Mouse (Mus musculus) liver, embryonic 16.5 days (tissue): ENCODE measurements around the gene Rnaseh2c. TPM values are rescaled to one million over a fixed set of nuclear protein-coding genes. Genes with fewer than 3 reads are reported as not detected.

Experiments
- ATAC-seq: fragments of 200-750 bp; cut with Nextera tagmentation; 2 replicates; pipeline ENCODE4 v1.8.0; 2017; ENCODE audit warnings: low read depth, mild to moderate bottlenecking, moderate number of reproducible peaks, moderate library complexity
- H3K27ac ChIP-seq: fragments of 300-500 bp; sonication (generic); 2 replicates; pipeline ENCODE4 v1.5.1; 2014; ENCODE audit warnings: mild to moderate bottlenecking, low read length
- H3K27me3 ChIP-seq: fragments of 300-500 bp; sonication (generic); 2 replicates; pipeline ENCODE4 v1.6.1; 2014; ENCODE audit warnings: low read depth, low read length, mixed read lengths; ENCODE audit not compliant: control insufficient read depth, insufficient read depth
- H3K36me3 ChIP-seq: fragments of 300-500 bp; sonication (generic); 2 replicates; pipeline ENCODE4 v1.6.1; 2014; ENCODE audit warnings: mild to moderate bottlenecking; ENCODE audit not compliant: control insufficient read depth, insufficient read depth
- H3K4me1 ChIP-seq: fragments of 300-500 bp; sonication (generic); 2 replicates; pipeline ENCODE4 v1.6.1; 2014; ENCODE audit warnings: low read depth, low read length, mixed read lengths; ENCODE audit not compliant: control insufficient read depth
- H3K4me2 ChIP-seq: fragments of 300-500 bp; sonication (generic); 2 replicates; pipeline ENCODE4 v1.6.1; 2014; ENCODE audit warnings: low read depth, low read length, mixed read lengths
- H3K4me3 ChIP-seq: fragments of 300-500 bp; sonication (generic); 2 replicates; pipeline ENCODE4 v1.5.1; 2014; ENCODE audit warnings: low read depth, mild to moderate bottlenecking, low read length
- H3K9ac ChIP-seq: fragments of 300-500 bp; sonication (generic); 2 replicates; pipeline ENCODE4 v1.6.1; 2014; ENCODE audit warnings: low read depth, low read length
- H3K9me3 ChIP-seq: fragments of 300-500 bp; sonication (generic); replicated peaks from 2 replicates; pipeline ENCODE4 v1.6.1; 2016; ENCODE audit warnings: low read length; ENCODE audit not compliant: control insufficient read depth
- WGBS: fragments of 180-500 bp; shearing (Covaris S2); extraction: QIAGEN DNeasy Blood & Tissue Kit; methylation state at CpG from one replicate; pipeline ENCODE4 v1.1.7; 2014; ENCODE audit not compliant: insufficient replicate concordance; 5-methylcytosine and 5-hydroxymethylcytosine counted together
- polyA plus RNA-seq: library from polyadenylated mRNA; unstranded; fragments of >200 nt; fragmentation: Nextera tagmentation; extraction: Ambion mirVana; gene quantifications from 2 replicates; pipeline ENCODE4 v1.2.1, GENCODE M21; 2015

The Rnaseh2c gene
- polyA plus RNA-seq, 1 experiment from 2014 or later: 92.2 TPM

- H3K4me1 ChIP-seq: peaks cover 29% of the 10 kb centered on the region
- WGBS: under 1% methylated on average over 103 of the region's 109 CpGs
- H3K27me3 ChIP-seq: no peaks in the 10 kb centered on the region
- H3K4me3 ChIP-seq: peak within 1 kb of the TSS; percentile 92
- peak within 1 kb of the TSS; percentile 96 for H3K4me2 ChIP-seq
- H3K36me3 ChIP-seq: peaks cover 25% of the 10 kb centered on the region
- H3K9me3 ChIP-seq: no peaks in the 10 kb centered on the region
- H3K9ac ChIP-seq: peak within 1 kb of the TSS; percentile 94
- peak; percentile 87 for ATAC-seq
- peak within 1 kb of the TSS; percentile 87 for H3K27ac ChIP-seq
Measured at GRCm38 (mm10) chr19:5637069-5638047, 35.7 kb downstream of the Rnaseh2c start, which contains the start of gene Rela. TSS of gene Rela (plus strand) at chr19:5637483.

GRCm38 (mm10) chr19:5638416-5639005 lies 36.8 kb downstream of the Rnaseh2c start:
- peaks cover 33% of the 10 kb centered on the region for H3K36me3 ChIP-seq
- WGBS: 84% methylated on average over 18 of the region's 18 CpGs

GRCm38 (mm10) chr19:5640339-5640738 lies 38.7 kb downstream of the Rnaseh2c start:
- no peak overlapping the region for H3K27ac ChIP-seq
- no peak overlapping the region for H3K4me3 ChIP-seq
- H3K4me1 ChIP-seq: peaks cover 29% of the 10 kb centered on the region
- no peak overlapping the region for H3K9ac ChIP-seq
- no peak for ATAC-seq
- 76% methylated on average over 9 of the region's 9 CpGs for WGBS
- H3K9me3 ChIP-seq: no peaks in the 10 kb centered on the region
- H3K27me3 ChIP-seq: no peaks in the 10 kb centered on the region
- peaks cover 38% of the 10 kb centered on the region for H3K36me3 ChIP-seq
- H3K4me2 ChIP-seq: no peak overlapping the region

More at GRCm38 (mm10) chr19:5638416-5639005, 36.8 kb downstream of the Rnaseh2c start:
- Histone ChIP-seq H3K27ac (peak overlapping the region; percentile 87), H3K4me1 (peaks cover 29% of the 10 kb centered on the region), H3K4me3 (peak overlapping the region; percentile 92), H3K4me2 (peak overlapping the region; percentile 96), H3K27me3 (no peaks in the 10 kb centered on the region), H3K9me3 (no peaks in the 10 kb centered on the region), H3K9ac (peak overlapping the region; percentile 94)
- ATAC-seq: no peak

GRCm38 (mm10) chr19:5641021-5641420 lies 39.3 kb downstream of the Rnaseh2c start:
- Histone ChIP-seq H3K9ac (no peak overlapping the region), H3K27me3 (no peaks in the 10 kb centered on the region), H3K4me2 (no peak overlapping the region), H3K9me3 (no peaks in the 10 kb centered on the region), H3K27ac (no peak overlapping the region), H3K4me3 (no peak overlapping the region), H3K36me3 (peaks cover 45% of the 10 kb centered on the region), H3K4me1 (peaks cover 26% of the 10 kb centered on the region)
- WGBS: 89% methylated on average over 17 of the region's 17 CpGs
- ATAC-seq: no peak

- Histone ChIP-seq H3K27me3 (no peaks in the 10 kb centered on the region), H3K9me3 (no peaks in the 10 kb centered on the region), H3K36me3 (peaks cover 49% of the 10 kb centered on the region), H3K4me3 (no peak overlapping the region), H3K4me2 (no peak overlapping the region), H3K9ac (no peak overlapping the region), H3K4me1 (peaks cover 20% of the 10 kb centered on the region), H3K27ac (no peak overlapping the region)
- no peak for ATAC-seq
- WGBS: 81% methylated on average over 8 of the region's 8 CpGs
Measured at GRCm38 (mm10) chr19:5641641-5642040, 40.0 kb downstream of the Rnaseh2c start.

GRCm38 (mm10) chr19:5645280-5645679 lies 43.6 kb downstream of the Rnaseh2c start:
- Histone ChIP-seq H3K4me2 (no peak overlapping the region), H3K27ac (no peak overlapping the region), H3K36me3 (peaks cover 48% of the 10 kb centered on the region), H3K4me1 (peaks cover 16% of the 10 kb centered on the region), H3K27me3 (no peaks in the 10 kb centered on the region), H3K4me3 (no peak overlapping the region), H3K9me3 (no peaks in the 10 kb centered on the region), H3K9ac (no peak overlapping the region)
- no peak for ATAC-seq
- WGBS: 84% methylated on average over 9 of the region's 9 CpGs

- no peaks in the 10 kb centered on the region for H3K27me3 ChIP-seq
- 78% methylated on average over 8 of the region's 8 CpGs for WGBS
- no peaks in the 10 kb centered on the region for H3K9me3 ChIP-seq
- peaks cover 44% of the 10 kb centered on the region for H3K36me3 ChIP-seq
- no peak for ATAC-seq
- H3K4me3 ChIP-seq: no peak overlapping the region
- H3K27ac ChIP-seq: no peak overlapping the region
- H3K4me2 ChIP-seq: no peak overlapping the region
- no peak overlapping the region for H3K9ac ChIP-seq
- peaks cover 22% of the 10 kb centered on the region for H3K4me1 ChIP-seq
Measured at GRCm38 (mm10) chr19:5646731-5647330, 45.2 kb downstream of the Rnaseh2c start.

GRCm38 (mm10) chr19:5647791-5648190 lies 46.1 kb downstream of the Rnaseh2c start:
- no peak for ATAC-seq
- no peak overlapping the region for H3K4me3 ChIP-seq
- no peaks in the 10 kb centered on the region for H3K9me3 ChIP-seq
- H3K27me3 ChIP-seq: no peaks in the 10 kb centered on the region
- H3K27ac ChIP-seq: peak overlapping the region; percentile 66; the same call in 1 of the 2 replicates
- WGBS: 76% methylated on average over 6 of the region's 6 CpGs
- peaks cover 27% of the 10 kb centered on the region for H3K4me1 ChIP-seq
- H3K36me3 ChIP-seq: peaks cover 43% of the 10 kb centered on the region
- no peak overlapping the region for H3K9ac ChIP-seq
- H3K4me2 ChIP-seq: no peak overlapping the region
